Mouse (Mus musculus) lung, embryonic 14.5 days (tissue): ENCODE data around the gene Zfp871. TPM values are rescaled to one million over a fixed set of nuclear protein-coding genes. Genes with fewer than 3 reads are reported as not detected.
"Not testable (repeated sequence)": the region's sequence is repeated elsewhere in the genome, so short reads cannot be mapped to it uniquely, and the experiment has no call there.

Experiments
- ATAC-seq: fragments of 200-750 bp; cut with Nextera tagmentation; 2 replicates; pipeline ENCODE4 v1.8.0; 2017; ENCODE audit warnings: mild to moderate bottlenecking, moderate TSS enrichment, moderate library complexity; ENCODE audit not compliant: insufficient read depth
- DNase-seq: peaks from one replicate; pipeline ENCODE4 v3.0.0-alpha.2; 2015
- H3K27ac ChIP-seq: fragments of 300-500 bp; sonication (generic); 2 replicates; pipeline ENCODE4 v1.5.1; 2014; ENCODE audit warnings: low read depth, mild to moderate bottlenecking, moderate library complexity
- H3K27me3 ChIP-seq: fragments of 300-500 bp; sonication (generic); 2 replicates; pipeline ENCODE4 v1.6.1; 2014; ENCODE audit warnings: low read length, control low read depth; ENCODE audit not compliant: insufficient read depth
- H3K36me3 ChIP-seq: fragments of 300-500 bp; sonication (generic); 2 replicates; pipeline ENCODE4 v1.6.1; 2014; ENCODE audit warnings: control low read depth; ENCODE audit not compliant: insufficient read depth
- H3K4me1 ChIP-seq: fragments of 300-500 bp; sonication (generic); 2 replicates; pipeline ENCODE4 v1.6.1; 2014; ENCODE audit warnings: antibody characterized with exemption, control low read depth; ENCODE audit not compliant: insufficient read depth
- H3K4me2 ChIP-seq: fragments of 300-500 bp; sonication (generic); 2 replicates; pipeline ENCODE4 v1.6.1; 2014; ENCODE audit warnings: mild to moderate bottlenecking
- H3K4me3 ChIP-seq: fragments of 300-500 bp; sonication (generic); 2 replicates; pipeline ENCODE4 v1.5.1; 2014; ENCODE audit warnings: low read depth, low read length
- H3K9ac ChIP-seq: fragments of 300-500 bp; sonication (generic); 2 replicates; pipeline ENCODE4 v1.6.1; 2014
- H3K9me3 ChIP-seq: fragments of 300-500 bp; sonication (generic); 2 replicates; pipeline ENCODE4 v1.6.1; 2016; ENCODE audit warnings: low read depth, low read length, control low read depth
- CTCF ChIP-seq: IDR thresholded peaks from 2 replicates; pipeline ENCODE4 v1.5.1; 2016; ENCODE audit warnings: antibody characterized with exemption, low read depth
- WGBS: fragments of 180-500 bp; shearing (Covaris S2); extraction: QIAGEN DNeasy Blood & Tissue Kit; methylation state at CpG from one replicate; pipeline ENCODE4 v1.1.7; 2014; 5-methylcytosine and 5-hydroxymethylcytosine counted together
- polyA plus RNA-seq: library from polyadenylated mRNA; unstranded; fragments of >200 nt; fragmentation: Nextera tagmentation; extraction: Ambion mirVana; gene quantifications from 2 replicates; pipeline ENCODE4 v1.2.1, GENCODE M21; 2014

Zfp871 gene
- polyA plus RNA-seq, 1 experiment from 2014 or later: 58.6 TPM

GRCm38 (mm10) chr17:32738406-32738805 is 49.7 kb downstream of the Zfp871 start:
- Histone ChIP-seq H3K4me3 (no peak overlapping the region), H3K27ac (no peak overlapping the region), H3K4me2 (no peak overlapping the region), H3K27me3 (no peaks in the 10 kb centered on the region), H3K9ac (no peak overlapping the region), H3K9me3 (no peaks in the 10 kb centered on the region), H3K36me3 (no peaks in the 10 kb centered on the region), H3K4me1 (no peaks in the 10 kb centered on the region)
- no peak for DNase-seq
- WGBS: 83% methylated on average over 1 of the region's 1 CpGs
- ATAC-seq: no peak
- TF ChIP-seq CTCF: no peak

DNA sequence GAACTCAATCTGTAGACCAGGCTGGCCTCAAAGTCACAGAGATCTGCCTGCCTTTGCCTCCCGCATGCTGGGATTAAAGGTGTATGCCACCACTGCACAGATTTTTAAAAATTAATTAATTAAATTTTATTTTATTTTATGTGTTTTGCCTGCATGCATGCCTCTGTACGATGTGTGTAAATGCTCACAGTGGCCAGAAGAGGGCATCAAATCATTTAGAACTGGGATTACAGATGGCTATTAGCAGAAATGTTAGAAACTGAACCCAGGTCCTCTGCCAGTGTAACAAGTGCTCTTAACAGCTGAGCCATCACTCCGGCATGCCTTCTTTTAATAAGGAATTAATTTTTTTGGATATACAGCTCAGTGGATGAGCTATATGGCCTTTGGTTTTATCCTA is 59.1 kb downstream of the Zfp871 start:
- WGBS: 70% methylated on average over 3 of the region's 3 CpGs
- Histone ChIP-seq H3K27ac (no peak overlapping the region), H3K9ac (no peak overlapping the region), H3K4me1 (no peaks in the 10 kb centered on the region), H3K36me3 (no peaks in the 10 kb centered on the region), H3K9me3 (peaks cover 4% of the 10 kb centered on the region; the same call in 1 of the 2 replicates), H3K27me3 (no peaks in the 10 kb centered on the region), H3K4me2 (no peak overlapping the region), H3K4me3 (no peak overlapping the region)
- ATAC-seq (no peak), DNase-seq (peak; percentile 18)
- TF ChIP-seq CTCF: peak; percentile 28; the same call in 1 of the 2 replicates

- H3K4me2 ChIP-seq, ATAC-seq, H3K9ac ChIP-seq, H3K27me3 ChIP-seq, H3K36me3 ChIP-seq, H3K9me3 ChIP-seq, H3K4me1 ChIP-seq, H3K4me3 ChIP-seq, DNase-seq, H3K27ac ChIP-seq: not testable (repeated sequence)
Observed at GRCm38 (mm10) chr17:32726360-32726759, 61.7 kb downstream of the Zfp871 start.

DNA sequence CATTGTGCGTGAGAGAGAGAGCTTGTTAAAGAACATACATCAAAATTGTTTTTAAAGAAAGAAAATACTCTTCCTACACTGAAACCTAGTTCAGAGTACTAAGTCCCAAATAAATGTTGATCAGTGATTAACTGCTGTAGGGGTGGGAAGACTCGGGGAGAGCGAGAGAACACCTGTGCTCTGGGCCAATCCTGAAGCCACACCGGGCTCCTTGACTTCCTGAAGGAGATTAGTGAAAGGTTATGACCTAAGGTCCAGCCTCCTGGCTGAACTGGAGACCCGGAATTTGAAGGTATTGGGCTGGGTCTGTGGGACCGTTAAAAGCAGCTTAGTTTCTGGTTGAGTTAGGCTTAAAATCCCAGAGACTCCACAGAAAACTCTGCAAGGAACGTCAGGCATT is 65.3 kb downstream of the Zfp871 start:
- ATAC-seq: no peak
- WGBS: 83% methylated on average over 7 of the region's 7 CpGs

GRCm38 (mm10) chr17:32722151-32722550 is 65.9 kb downstream of the Zfp871 start:
- DNase-seq, H3K4me2 ChIP-seq, ATAC-seq, H3K27me3 ChIP-seq, H3K4me3 ChIP-seq, H3K36me3 ChIP-seq, H3K4me1 ChIP-seq, H3K9me3 ChIP-seq, H3K9ac ChIP-seq, H3K27ac ChIP-seq: not testable (repeated sequence)
- 77% methylated on average over 1 of the region's 1 CpGs for WGBS

More for the DNA sequence above, 65.3 kb downstream of the Zfp871 start:
- Histone ChIP-seq H3K4me3 (no peak overlapping the region), H3K27ac (no peak overlapping the region), H3K36me3 (no peaks in the 10 kb centered on the region), H3K9me3 (no peaks in the 10 kb centered on the region), H3K4me1 (no peaks in the 10 kb centered on the region), H3K9ac (no peak overlapping the region), H3K27me3 (no peaks in the 10 kb centered on the region), H3K4me2 (no peak overlapping the region)
- no peak for TF ChIP-seq CTCF
- no peak for DNase-seq

Other genes starting within 250 kb of the Zfp871 start
- gene Cyp4f37, start 167.0 kb downstream of the Zfp871 start, polyA plus RNA-seq: not detected in 2 replicates
- not detected in 2 replicates for gene Cyp4f40, start 129.4 kb downstream of the Zfp871 start, polyA plus RNA-seq
- gene Cyp4f15, start 102.7 kb downstream of the Zfp871 start, polyA plus RNA-seq: not detected in 2 replicates
- 2.5 and 3.0 TPM in 2 replicates for gene Zfp811, start 21.6 kb upstream of the Zfp871 start, polyA plus RNA-seq
- gene Zfp799, start 42.0 kb upstream of the Zfp871 start, polyA plus RNA-seq: 16.1 and 19.0 TPM in 2 replicates
- gene Zfp870, start 103.4 kb upstream of the Zfp871 start, polyA plus RNA-seq: 7.9 and 8.8 TPM in 2 replicates
- gene Cyp4f14, start 129.1 kb upstream of the Zfp871 start, polyA plus RNA-seq: not detected in 2 replicates
- 8.1 and 8.5 TPM in 2 replicates for gene Cyp4f13, start 159.1 kb upstream of the Zfp871 start, polyA plus RNA-seq
- gene Zfp472, start 177.5 kb upstream of the Zfp871 start, polyA plus RNA-seq: 11.4 and 13.3 TPM in 2 replicates
- gene Zfp952, start 204.8 kb upstream of the Zfp871 start, polyA plus RNA-seq: 13.6 and 14.5 TPM in 2 replicates
- gene Zfp763, start 245.1 kb upstream of the Zfp871 start, polyA plus RNA-seq: 14.6 and 16.9 TPM in 2 replicates